ENCODE assay signal across 7 mouse cellular contexts in genomic region chr1:106758734-106759571, GRCm38 (mm10). TPM values are rescaled to one million over a fixed set of nuclear protein-coding genes. Genes with fewer than 3 reads are reported as not detected.
DNase-seq lines count a peak whose midpoint lies in the region; ATAC-seq and TF ChIP-seq lines count a peak whose summit lies in the region.

No protein-coding gene starts in this region.

- H3K9me3 ChIP-seq in G1E (replicated peaks) = no peaks in the 10 kb centered on the region
- H3K9me3 ChIP-seq in hindbrain, embryonic 11.5 days (ENCODE audit: control insufficient read depth, low read length) = no peaks in the 10 kb centered on the region

- intact Hi-C loops in left cerebral cortex, adult 2 months (cut with DNase I) = loop anchor here (2.0 kb wide), 1 partner anchor 42 kb away; no protein-coding TSS in a partner anchor

- peaks cover 48% of the 10 kb centered on the region for H3K36me3 ChIP-seq in G1E (replicated peaks)
- H3K36me3 ChIP-seq in hindbrain, embryonic 11.5 days (ENCODE audit: control insufficient read depth, insufficient read depth, low read length) = no peaks in the 10 kb centered on the region
- no peaks in the 10 kb centered on the region for H3K36me3 ChIP-seq in macrophage (ENCODE audit: inconsistent target)

- peak overlapping the region; percentile 78 for H3K9ac ChIP-seq in hindbrain, embryonic 11.5 days (ENCODE audit: low read depth, low read length)

- WGBS in hindbrain, embryonic 11.5 days = 6% methylated on average over 34 of the region's 34 CpGs
- WGBS in macrophage (ENCODE audit: missing documents) = under 1% methylated on average over 34 of the region's 34 CpGs

- peak; percentile 58 for DNase-seq in G1E (ENCODE audit: low spot score)
- peak; percentile 74 for DNase-seq in adrenal gland, postnatal 14 days
- DNase-seq in hindbrain, embryonic 11.5 days (ENCODE audit: low spot score) = no peak
- DNase-seq in left cerebral cortex, adult 2 months (ENCODE audit: extremely low spot score in 1 of 2, low spot score in 2 of 2) = peak; percentile 24 to 29
- DNase-seq in right cerebral cortex, adult 2 months (ENCODE audit: low spot score in 2 of 2) = peak; percentile 41 to 44

- ATAC-seq in G1E (ENCODE audit: extremely low read depth, insufficient number of reproducible peaks, low FRiP score, poor library complexity, severe bottlenecking) = peak; percentile 45
- peak; percentile 67 for ATAC-seq in erythroid progenitor cell, adult 5-6 weeks (replicated peaks; ENCODE audit: low FRiP score, poor library complexity, severe bottlenecking)
- peak; percentile 43 for ATAC-seq in hindbrain, embryonic 11.5 days (ENCODE audit: low FRiP score)

- no peak for TF ChIP-seq CTCF in G1E (IDR thresholded peaks at IDR 0.05; ENCODE audit: low read depth, low read length)
- TF ChIP-seq CTCF in left cerebral cortex, adult 2 months (IDR thresholded peaks at IDR 0.05) = no peak

- peaks cover 34% of the 10 kb centered on the region for H3K4me1 ChIP-seq in G1E (ENCODE audit: insufficient read depth, low read depth, low read length)
- no peaks in the 10 kb centered on the region for H3K4me1 ChIP-seq in hindbrain, embryonic 11.5 days (replicated peaks; ENCODE audit: control insufficient read depth, insufficient read depth, low read length)

- H3K27me3 ChIP-seq in G1E (ENCODE audit: insufficient read depth, low read length) = no peaks in the 10 kb centered on the region
- H3K27me3 ChIP-seq in hindbrain, embryonic 11.5 days (ENCODE audit: control insufficient read depth, insufficient read depth, low read length) = no peaks in the 10 kb centered on the region

- peak overlapping the region; percentile 62; the same call in 1 of the 2 replicates for H3K27ac ChIP-seq in hindbrain, embryonic 11.5 days (ENCODE audit: low read depth, low read length)
- H3K27ac ChIP-seq in left cerebral cortex, adult 2 months = peak overlapping the region; percentile 82
- H3K27ac ChIP-seq in macrophage = peak overlapping the region; percentile 37

- peak overlapping the region; percentile 97 for H3K4me2 ChIP-seq in hindbrain, embryonic 11.5 days (replicated peaks; ENCODE audit: low read depth, low read length)

- no peaks in the 10 kb centered on the region; the same call in 1 of the 2 replicates for H3K79me2 ChIP-seq in macrophage (ENCODE audit: inconsistent target)

- peak overlapping the region; percentile 85 for H3K4me3 ChIP-seq in G1E (ENCODE audit: low read depth, low read length)
- peak overlapping the region; percentile 64 for H3K4me3 ChIP-seq in hindbrain, embryonic 11.5 days (ENCODE audit: low read depth, low read length)
- peak overlapping the region; percentile 98 for H3K4me3 ChIP-seq in left cerebral cortex, adult 2 months
- H3K4me3 ChIP-seq in macrophage (ENCODE audit: inconsistent target) = peak overlapping the region; percentile 79

RNA-seq across cellular contexts. Expression of gene Kdsr, which starts 0.6 kb away (rescaled TPM):
- total RNA-seq in G1E (2014; fragmentation: Nextera tagmentation) = 15.7 and 27.1 TPM in 2 replicates
- 63.9 TPM in 2 replicates for total RNA-seq in G1E (2017)
- 5.9 and 9.3 TPM in 2 replicates for polyA plus RNA-seq in G1E (2012)
- 27.7 and 29.2 TPM in 2 replicates for total RNA-seq in adrenal gland, postnatal 14 days (2021)
- total RNA-seq in erythroid progenitor cell, adult 5-6 weeks (2015; ENCODE audit: low replicate concordance) = 1.4 and 4.2 TPM in 2 replicates
- total RNA-seq in erythroid progenitor cell, adult 5-6 weeks (2017; ENCODE audit: low replicate concordance) = 5.6 and 12.9 TPM in 2 replicates
- polyA plus RNA-seq in hindbrain, embryonic 11.5 days (2014; fragmentation: Nextera tagmentation; extraction: Ambion mirVana) = 9.8 and 10.3 TPM in 2 replicates
- 10 to 100 TPM; 26.4 to 28.3 TPM for total RNA-seq in left cerebral cortex, adult 2 months (2021)
- 10 to 100 TPM in 9 of 26 experiments, 1 to 10 TPM in 17; 1.8 to 19.6 (median 8.7) TPM for total RNA-seq in macrophage (2018; cell fraction: chromatin; rRNA removed)
- 1 to 10 TPM; 1.7 to 6.2 (median 3.1) TPM for total RNA-seq in macrophage (2018; cell fraction: cytosol; rRNA removed)
- 10 to 100 TPM in 7 of 26 experiments, 1 to 10 TPM in 19; 2.9 to 15.0 (median 6.9) TPM for total RNA-seq in macrophage (2018; cell fraction: nucleus; rRNA removed)
- 2.6 to 3.9 TPM (median 3.1 TPM) in 3 replicates for polyA plus RNA-seq in macrophage (2018)

RNA-seq across cellular contexts. Expression of gene Vps4b, which starts 37.6 kb away (rescaled TPM):
- 174 and 200 TPM in 2 replicates for total RNA-seq in G1E (2014; fragmentation: Nextera tagmentation)
- total RNA-seq in G1E (2017) = 159 and 219 TPM in 2 replicates
- polyA plus RNA-seq in G1E (2012) = 51.7 and 63.5 TPM in 2 replicates
- 87.3 and 92.2 TPM in 2 replicates for total RNA-seq in adrenal gland, postnatal 14 days (2021)
- total RNA-seq in erythroid progenitor cell, adult 5-6 weeks (2015; ENCODE audit: low replicate concordance) = 32.7 and 37.5 TPM in 2 replicates
- 32.0 and 34.4 TPM in 2 replicates for total RNA-seq in erythroid progenitor cell, adult 5-6 weeks (2017; ENCODE audit: low replicate concordance)
- polyA plus RNA-seq in hindbrain, embryonic 11.5 days (2014; fragmentation: Nextera tagmentation; extraction: Ambion mirVana) = 70.7 and 79.0 TPM in 2 replicates
- 10 to 100 TPM; 57.2 to 59.3 TPM for total RNA-seq in left cerebral cortex, adult 2 months (2021)
- total RNA-seq in macrophage (2018; cell fraction: chromatin; rRNA removed) = 100 to 1,000 TPM; 131 to 448 (median 234) TPM
- total RNA-seq in macrophage (2018; cell fraction: cytosol; rRNA removed) = 100 to 1,000 TPM; 102 to 127 (median 114) TPM
- 100 to 1,000 TPM; 118 to 228 (median 151) TPM for total RNA-seq in macrophage (2018; cell fraction: nucleus; rRNA removed)
- polyA plus RNA-seq in macrophage (2018) = 90.5 to 143 TPM (median 103 TPM) in 3 replicates

RNA-seq across cellular contexts. Expression of gene Bcl2, which starts 44.9 kb away (rescaled TPM):
- total RNA-seq in G1E (2014; fragmentation: Nextera tagmentation) = 2.9 and 4.1 TPM in 2 replicates
- 4.2 and 4.9 TPM in 2 replicates for total RNA-seq in G1E (2017)
- polyA plus RNA-seq in G1E (2012) = 0.98 and 1.2 TPM in 2 replicates
- 6.0 and 10.1 TPM in 2 replicates for total RNA-seq in adrenal gland, postnatal 14 days (2021)
- total RNA-seq in erythroid progenitor cell, adult 5-6 weeks (2015; ENCODE audit: low replicate concordance) = 3.6 and 6.7 TPM in 2 replicates
- 1.1 and 1.9 TPM in 2 replicates for total RNA-seq in erythroid progenitor cell, adult 5-6 weeks (2017; ENCODE audit: low replicate concordance)
- polyA plus RNA-seq in hindbrain, embryonic 11.5 days (2014; fragmentation: Nextera tagmentation; extraction: Ambion mirVana) = 5.9 and 6.9 TPM in 2 replicates
- 10 to 100 TPM; 14.5 to 17.5 TPM for total RNA-seq in left cerebral cortex, adult 2 months (2021)
- 10 to 100 TPM in 16 of 26 experiments, 1 to 10 TPM in 10; 3.3 to 19.3 (median 10.8) TPM for total RNA-seq in macrophage (2018; cell fraction: chromatin; rRNA removed)
- 1 to 10 TPM; 2.4 to 5.1 (median 3.4) TPM for total RNA-seq in macrophage (2018; cell fraction: cytosol; rRNA removed)
- 10 to 100 TPM in 20 of 26 experiments, 1 to 10 TPM in 6; 6.6 to 53.9 (median 11.6) TPM for total RNA-seq in macrophage (2018; cell fraction: nucleus; rRNA removed)
- polyA plus RNA-seq in macrophage (2018) = 1.2 to 8.2 TPM (median 3.0 TPM) in 3 replicates
